Mouse (Mus musculus): ENCODE results near the gene Utp15. TPM values are rescaled to one million over a fixed set of nuclear protein-coding genes. Genes with fewer than 3 reads are reported as not detected.
A peak's percentile ranks its signal among the peaks of the same experiment; 100 is the strongest.

Utp15 gene
- 21.8 and 22.8 TPM in 2 replicates for polyA plus RNA-seq (2012; rRNA removed)

DNA sequence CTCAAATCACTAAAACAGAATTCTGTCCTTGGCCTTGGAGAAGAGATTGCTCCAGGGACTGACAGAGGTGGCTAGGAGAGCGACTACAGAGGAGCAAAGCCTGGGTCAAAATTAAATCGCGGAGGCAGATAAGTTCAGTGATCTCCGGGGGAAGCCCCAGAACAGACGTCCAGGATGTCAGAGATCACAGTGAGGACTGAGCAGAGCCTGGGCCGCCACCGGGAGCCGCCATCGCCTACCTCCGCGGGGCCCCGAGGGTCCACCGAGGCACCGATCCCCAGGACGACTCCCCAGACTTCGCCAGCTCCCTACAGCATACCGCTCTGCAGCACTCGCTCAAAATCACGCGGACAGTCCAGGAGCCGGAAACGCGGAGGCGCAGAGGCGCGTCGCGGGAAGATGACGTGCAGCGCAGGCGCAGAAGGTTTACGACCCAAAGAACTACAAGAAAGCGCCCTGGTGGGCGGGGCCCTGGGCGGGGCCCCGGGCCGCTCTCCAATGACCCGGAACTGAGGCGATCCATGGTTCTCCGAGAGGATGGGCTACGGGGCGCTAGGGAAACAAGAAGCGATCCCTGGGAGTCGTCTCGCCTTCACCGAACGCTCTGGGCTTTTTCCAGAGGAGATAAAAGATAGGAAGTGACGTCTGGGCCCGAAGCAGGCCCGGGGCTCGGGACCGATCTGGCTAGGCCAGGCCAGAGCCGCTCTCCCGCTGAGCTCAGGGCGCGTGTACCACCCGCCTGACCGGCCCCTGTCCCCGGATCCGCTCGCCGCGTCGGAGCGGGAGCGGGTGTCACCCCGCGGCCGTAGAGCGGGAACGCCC, at the start of gene Utp15, which contains the start of gene Ankra2:
Gene Utp15 (minus strand): TSS at position 406 of the 822 bp plus-strand sequence.
Gene Ankra2 (plus strand): TSS at position 439 of the 822 bp plus-strand sequence.
- TF ChIP-seq POLR2A (IDR thresholded peaks at IDR 0.05; ENCODE audit: borderline replicate concordance, extremely low read depth, insufficient read depth, insufficient read length, poor library complexity, severe bottlenecking): peak; percentile 68
- no peak for TF ChIP-seq CTCF (IDR thresholded peaks at IDR 0.05; ENCODE audit: borderline replicate concordance, extremely low read depth, insufficient read depth, insufficient read length)
- DNase-seq (ENCODE audit: low read depth): peak; percentile 99

GRCm38 (mm10) chr13:98311597-98311996, 48.8 kb upstream of the Utp15 start:
- TF ChIP-seq POLR2A (IDR thresholded peaks at IDR 0.05; ENCODE audit: borderline replicate concordance, extremely low read depth, insufficient read depth, insufficient read length, poor library complexity, severe bottlenecking) (no peak), CTCF (IDR thresholded peaks at IDR 0.05; ENCODE audit: borderline replicate concordance, extremely low read depth, insufficient read depth, insufficient read length) (no peak)

DNA sequence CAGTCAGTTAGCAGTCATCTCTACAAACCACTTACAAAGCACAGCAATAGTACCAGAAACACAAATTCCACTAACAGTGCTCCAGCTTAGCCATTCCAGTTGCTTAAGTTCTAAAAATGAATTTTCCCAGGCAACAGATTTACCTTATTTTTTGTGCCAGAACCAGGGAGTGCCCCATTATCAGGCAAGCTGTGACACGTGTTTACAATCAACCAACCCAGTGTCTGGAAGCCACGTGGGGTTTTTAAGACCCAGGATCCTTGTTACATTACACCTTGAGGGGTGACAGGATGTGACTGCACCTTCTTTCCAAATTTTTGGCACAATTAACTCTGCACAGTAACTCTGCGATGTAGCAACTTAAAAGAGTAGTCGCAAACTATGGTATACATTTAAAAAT, 45.9 kb upstream of the Utp15 start:
- DNase-seq (ENCODE audit: low read depth): no peak
- no peak for TF ChIP-seq POLR2A (IDR thresholded peaks at IDR 0.05; ENCODE audit: borderline replicate concordance, extremely low read depth, insufficient read depth, insufficient read length, poor library complexity, severe bottlenecking)
- no peak for TF ChIP-seq CTCF (IDR thresholded peaks at IDR 0.05; ENCODE audit: borderline replicate concordance, extremely low read depth, insufficient read depth, insufficient read length)

More at GRCm38 (mm10) chr13:98311597-98311996, 48.8 kb upstream of the Utp15 start:
- no peak for DNase-seq (ENCODE audit: low read depth)

- peak; percentile 21 for DNase-seq (ENCODE audit: low read depth)
- TF ChIP-seq CTCF (IDR thresholded peaks at IDR 0.05; ENCODE audit: borderline replicate concordance, extremely low read depth, insufficient read depth, insufficient read length) (no peak), POLR2A (IDR thresholded peaks at IDR 0.05; ENCODE audit: borderline replicate concordance, extremely low read depth, insufficient read depth, insufficient read length, poor library complexity, severe bottlenecking) (no peak)
These were observed 45.2 kb upstream of the Utp15 start for GRCm38 (mm10) chr13:98308004-98308403.

DNA sequence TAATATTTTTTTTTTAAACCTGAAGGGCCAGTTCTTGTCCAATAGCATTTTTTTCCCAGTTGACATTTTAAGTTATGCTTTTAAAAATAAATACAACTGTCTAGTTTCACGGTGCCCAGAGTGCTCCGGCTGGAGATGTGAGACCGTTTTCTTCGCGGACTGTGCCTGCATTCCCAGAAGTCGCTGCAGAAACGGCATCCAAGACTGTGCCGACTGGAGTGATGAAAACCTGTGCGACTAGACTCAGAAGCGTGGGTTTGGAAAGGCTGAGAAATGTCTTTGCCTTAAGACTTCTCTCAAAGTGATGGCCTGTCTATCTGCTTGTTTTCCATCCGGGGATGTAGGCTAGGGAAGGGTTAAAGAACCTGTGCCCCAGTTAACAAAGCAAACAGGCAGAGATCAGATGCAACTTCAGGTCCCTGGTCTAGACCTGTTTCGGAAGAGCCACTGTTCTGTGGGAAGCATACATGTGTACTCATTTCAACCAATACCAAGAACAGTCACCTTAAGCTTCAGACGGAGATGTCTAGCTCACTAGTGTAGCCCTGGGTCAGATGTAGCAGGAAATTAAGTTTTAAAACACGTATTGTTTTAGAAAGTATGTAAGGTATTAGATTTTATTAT, 44.1 kb upstream of the Utp15 start:
- DNase-seq (ENCODE audit: low read depth): peak; percentile 24
- TF ChIP-seq POLR2A (IDR thresholded peaks at IDR 0.05; ENCODE audit: borderline replicate concordance, extremely low read depth, insufficient read depth, insufficient read length, poor library complexity, severe bottlenecking) (no peak), CTCF (IDR thresholded peaks at IDR 0.05; ENCODE audit: borderline replicate concordance, extremely low read depth, insufficient read depth, insufficient read length) (no peak)

GRCm38 (mm10) chr13:98306393-98306792, 43.6 kb upstream of the Utp15 start:
- peak; percentile 50 for DNase-seq (ENCODE audit: low read depth)
- TF ChIP-seq POLR2A (IDR thresholded peaks at IDR 0.05; ENCODE audit: borderline replicate concordance, extremely low read depth, insufficient read depth, insufficient read length, poor library complexity, severe bottlenecking): no peak
- TF ChIP-seq CTCF (IDR thresholded peaks at IDR 0.05; ENCODE audit: borderline replicate concordance, extremely low read depth, insufficient read depth, insufficient read length): no peak

- TF ChIP-seq CTCF (IDR thresholded peaks at IDR 0.05; ENCODE audit: borderline replicate concordance, extremely low read depth, insufficient read depth, insufficient read length) (no peak), POLR2A (IDR thresholded peaks at IDR 0.05; ENCODE audit: borderline replicate concordance, extremely low read depth, insufficient read depth, insufficient read length, poor library complexity, severe bottlenecking) (no peak)
- DNase-seq (ENCODE audit: low read depth): no peak
These were observed 42.4 kb upstream of the Utp15 start for GRCm38 (mm10) chr13:98305257-98305656.

DNA sequence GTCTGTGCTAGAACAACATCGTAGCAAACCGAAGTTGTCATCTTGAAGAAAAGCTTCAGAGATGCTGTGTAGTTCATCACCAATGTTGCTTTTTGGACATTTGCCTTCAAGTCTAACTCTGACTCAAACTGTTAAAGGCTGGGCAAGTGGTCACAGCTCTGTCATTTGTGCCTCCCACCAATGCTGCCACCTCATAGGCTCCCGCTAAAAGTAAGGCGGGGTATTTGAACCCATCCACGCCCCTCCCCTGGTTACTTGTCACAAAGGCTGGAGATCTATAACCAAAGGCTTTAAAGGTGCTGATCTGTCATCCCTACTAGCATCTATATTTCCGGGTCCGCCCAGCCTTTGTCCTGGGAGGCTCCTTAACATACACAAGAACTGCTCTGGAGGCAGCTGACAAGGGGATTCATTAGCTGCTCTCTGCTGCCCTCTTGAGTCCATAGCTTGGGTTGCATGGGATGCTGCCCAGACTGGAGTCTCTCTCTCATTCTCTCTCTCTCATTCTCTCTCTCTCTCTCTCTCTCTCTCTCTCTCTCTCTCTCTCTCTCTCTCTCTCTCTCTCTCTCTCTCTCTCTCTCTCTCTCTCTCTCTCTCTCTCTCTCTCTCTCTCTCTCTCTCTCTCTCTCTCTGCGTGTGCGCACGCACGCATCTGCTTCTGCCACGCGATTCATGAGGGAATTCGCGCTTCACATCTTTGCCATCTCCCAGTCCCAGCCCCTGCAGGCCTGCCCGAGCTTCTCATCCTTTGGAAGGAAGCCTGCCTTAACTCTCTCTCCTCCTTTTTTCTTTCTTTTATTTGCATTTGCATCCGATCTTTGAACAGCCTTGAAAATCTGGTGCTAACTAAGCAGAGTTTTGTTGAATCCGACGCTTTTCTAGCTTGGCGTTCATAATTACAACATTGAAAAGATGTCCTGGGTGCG, 36.3 kb upstream of the Utp15 start:
- DNase-seq (ENCODE audit: low read depth): peak; percentile 92
- TF ChIP-seq POLR2A (IDR thresholded peaks at IDR 0.05; ENCODE audit: borderline replicate concordance, extremely low read depth, insufficient read depth, insufficient read length, poor library complexity, severe bottlenecking) (no peak), CTCF (IDR thresholded peaks at IDR 0.05; ENCODE audit: borderline replicate concordance, extremely low read depth, insufficient read depth, insufficient read length) (peak; percentile 85)

DNA sequence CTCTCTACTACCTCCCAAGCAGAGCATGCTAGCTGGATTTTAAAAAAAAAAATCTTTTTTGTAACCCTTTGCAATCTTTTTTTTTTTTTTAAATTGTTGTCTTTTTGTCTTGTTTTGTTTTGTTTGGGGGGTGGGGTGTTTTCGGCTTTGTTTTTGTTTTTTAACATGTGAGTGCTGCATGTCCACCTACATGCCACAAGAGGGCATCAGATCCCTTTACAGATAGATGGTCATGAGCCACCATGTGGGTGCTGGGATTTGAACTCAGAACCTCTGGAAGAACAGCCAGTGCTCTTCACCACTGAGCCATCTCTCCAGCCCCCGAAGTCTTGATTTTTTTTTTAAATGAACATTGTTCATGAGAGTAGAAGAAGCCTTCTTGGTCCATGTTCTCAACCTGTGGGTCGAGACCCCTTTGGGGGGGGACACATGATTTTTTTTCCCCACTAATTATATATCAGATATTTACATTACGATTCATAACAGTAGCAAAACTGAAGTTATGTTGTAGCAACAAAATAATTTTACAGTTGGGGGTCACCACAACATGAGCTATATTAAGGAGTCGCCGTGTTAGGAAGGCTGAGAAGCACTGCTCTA, 35.1 kb upstream of the Utp15 start:
- TF ChIP-seq POLR2A (IDR thresholded peaks at IDR 0.05; ENCODE audit: borderline replicate concordance, extremely low read depth, insufficient read depth, insufficient read length, poor library complexity, severe bottlenecking) (no peak), CTCF (IDR thresholded peaks at IDR 0.05; ENCODE audit: borderline replicate concordance, extremely low read depth, insufficient read depth, insufficient read length) (no peak)
- DNase-seq (ENCODE audit: low read depth): no peak

DNA sequence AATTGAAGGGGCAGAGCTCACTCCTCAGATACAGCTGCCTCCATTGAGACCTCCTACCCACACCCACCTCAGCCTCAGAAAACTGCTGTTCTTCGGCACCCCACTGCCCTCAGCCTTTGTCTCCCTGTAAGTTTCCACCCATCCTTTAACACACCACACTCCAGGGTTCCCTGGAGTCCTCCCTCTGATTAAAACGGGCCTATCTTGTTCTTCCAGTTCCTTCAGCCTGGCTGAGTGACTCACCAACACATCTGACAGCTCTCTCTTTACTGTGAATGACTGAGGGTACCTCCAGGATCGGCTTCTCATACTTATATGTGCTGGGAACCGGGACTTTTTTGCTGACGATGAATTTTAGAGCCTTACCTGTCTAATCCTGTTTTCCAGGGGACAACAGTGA, 33.2 kb upstream of the Utp15 start:
- no peak for DNase-seq (ENCODE audit: low read depth)
- TF ChIP-seq CTCF (IDR thresholded peaks at IDR 0.05; ENCODE audit: borderline replicate concordance, extremely low read depth, insufficient read depth, insufficient read length): no peak
- TF ChIP-seq POLR2A (IDR thresholded peaks at IDR 0.05; ENCODE audit: borderline replicate concordance, extremely low read depth, insufficient read depth, insufficient read length, poor library complexity, severe bottlenecking): no peak
